Mouse (Mus musculus) large intestine, adult 2 months (tissue): ENCODE results near the gene Ubqln1. TPM values are rescaled to one million over a fixed set of nuclear protein-coding genes. Genes with fewer than 3 reads are reported as not detected.

ENCODE experiments used
- polyA plus RNA-seq: library from polyadenylated mRNA; depleted of rRNA; stranded (reverse); fragments of >200 nt; gene quantifications from 2 replicates; pipeline ENCODE4 v1.2.3, GENCODE M21; 2012; rRNA removed

Ubqln1 gene
- polyA plus RNA-seq, 1 experiment = 100 TPM

Other genes starting within 250 kb of the Ubqln1 start
- 0.27 and 0.48 TPM in 2 replicates for gene Klhl3, start 102.1 kb downstream of the Ubqln1 start, polyA plus RNA-seq
- gene Hnrnpa0, start 87.1 kb downstream of the Ubqln1 start, polyA plus RNA-seq = 34.9 and 41.4 TPM in 2 replicates
- gene Idnk, start 58.0 kb downstream of the Ubqln1 start, polyA plus RNA-seq = 36.8 and 45.0 TPM in 2 replicates
- gene Gkap1, start 60.0 kb upstream of the Ubqln1 start, polyA plus RNA-seq = 1.8 and 1.9 TPM in 2 replicates
- 0.14 and 0.53 TPM in 2 replicates for gene Kif27, start 143.5 kb upstream of the Ubqln1 start, polyA plus RNA-seq
- gene 2210016F16Rik, start 169.6 kb upstream of the Ubqln1 start, polyA plus RNA-seq = 56.0 and 92.3 TPM in 2 replicates
- 4.1 and 7.8 TPM in 2 replicates for gene Rmi1, start 186.6 kb upstream of the Ubqln1 start, polyA plus RNA-seq
- 189 and 218 TPM in 2 replicates for gene Hnrnpk, start 187.7 kb upstream of the Ubqln1 start, polyA plus RNA-seq